Mouse (Mus musculus) CH12.LX (cell line): Measurements from ENCODE around the gene E330009J07Rik. TPM values are rescaled to one million over a fixed set of nuclear protein-coding genes. Genes with fewer than 3 reads are reported as not detected.

Experiments
- DNase-seq: peaks from one replicate; pipeline ENCODE4 v3.0.0-alpha.2; 2013; ENCODE audit errors: extremely low read depth
- H3K27ac ChIP-seq: 2 replicates; pipeline ENCODE4 v1.5.1; 2012; ENCODE audit warnings: low read depth, mild to moderate bottlenecking, control low read depth, moderate library complexity; ENCODE audit not compliant: insufficient read depth
- H3K27me3 ChIP-seq: replicated peaks from 2 replicates; pipeline ENCODE3; 2012; ENCODE audit warnings: inconsistent platforms
- H3K36me3 ChIP-seq, 2 experiments: replicated peaks in 1 of 2; 2 replicates each; pipeline versions ENCODE3 to v1.6.1; 2012; ENCODE audit warnings: inconsistent platforms in 1 of 2, low read length in 1 of 2, mild to moderate bottlenecking in 1 of 2, mixed read lengths in 1 of 2, moderate library complexity in 1 of 2; ENCODE audit not compliant: control insufficient read depth in 1 of 2, insufficient read depth in 1 of 2
- H3K4me1 ChIP-seq, 2 experiments: 2 replicates each; pipeline ENCODE4 v1.6.1; 2012; ENCODE audit warnings: inconsistent platforms in 1 of 2, moderate library complexity in 1 of 2; ENCODE audit not compliant: insufficient read depth in 2 of 2, control insufficient read depth in 1 of 2
- H3K4me2 ChIP-seq: 2 replicates; pipeline ENCODE4 v1.6.1; 2012; ENCODE audit warnings: low read depth, mild to moderate bottlenecking, control low read depth; ENCODE audit not compliant: poor library complexity, insufficient read depth, severe bottlenecking
- H3K4me3 ChIP-seq, 3 experiments: fragments of 150-350 bp in 1 of 3; sonication (generic) in 1 of 3; replicated peaks in 1 of 3; 2 replicates each; pipeline versions ENCODE3 to v1.5.1; 2011 to 2012; ENCODE audit warnings: low read depth in 2 of 3, low read length in 2 of 3, mild to moderate bottlenecking in 2 of 3, moderate library complexity in 2 of 3, control low read depth in 1 of 3, improper control_type of control experiment in 1 of 3, inconsistent platforms in 1 of 3, mixed read lengths in 1 of 3; ENCODE audit not compliant: poor library complexity in 1 of 3
- H3K79me2 ChIP-seq: replicated peaks from 2 replicates; pipeline ENCODE4 v1.6.1; 2012; ENCODE audit warnings: mild to moderate bottlenecking, moderate library complexity; ENCODE audit not compliant: control insufficient read depth, poor library complexity, insufficient read depth, severe bottlenecking; ENCODE audit errors: extremely low read depth
- H3K9ac ChIP-seq: 2 replicates; pipeline ENCODE4 v1.6.1; 2012; ENCODE audit warnings: low read depth, mild to moderate bottlenecking, control low read depth, moderate library complexity; ENCODE audit not compliant: insufficient read depth
- H3K9me3 ChIP-seq: replicated peaks from 2 replicates; pipeline ENCODE3; 2012; ENCODE audit warnings: low read length, inconsistent platforms, mixed read lengths
- BHLHE40 ChIP-seq: IDR thresholded peaks from 2 replicates; pipeline ENCODE4 v1.6.1; 2011; ENCODE audit warnings: mild to moderate bottlenecking, low read depth, low read length, improper control_type of control experiment
- CHD1 ChIP-seq: IDR thresholded peaks from 2 replicates; pipeline ENCODE4 v1.6.1; 2012; ENCODE audit warnings: low read depth, low read length, improper control_type of control experiment, inconsistent platforms
- CHD2 ChIP-seq: IDR thresholded peaks from 2 replicates; pipeline ENCODE4 v1.6.1; 2011; ENCODE audit warnings: low read length, improper control_type of control experiment
- CTCF ChIP-seq, 2 experiments: IDR thresholded peaks in 1 of 2; conservative IDR thresholded peaks in 1 of 2; 2 replicates each; pipeline ENCODE4 v1.5.1; 2011 to 2012; ENCODE audit warnings: low read depth in 2 of 2, low read length in 2 of 2, improper control_type of control experiment in 1 of 2, inconsistent platforms in 1 of 2, mild to moderate bottlenecking in 1 of 2, moderate library complexity in 1 of 2
- ELF1 ChIP-seq: IDR thresholded peaks from 2 replicates; pipeline ENCODE4 v1.6.1; 2014; ENCODE audit warnings: low read depth, mild to moderate bottlenecking, inconsistent platforms, low read length, improper control_type of control experiment
- EP300 ChIP-seq: IDR thresholded peaks from 2 replicates; pipeline ENCODE4 v1.6.1; 2011; ENCODE audit warnings: low read length, improper control_type of control experiment
- ETS1 ChIP-seq: conservative IDR thresholded peaks from 2 replicates; pipeline ENCODE4 v1.6.1; 2012; ENCODE audit warnings: low read depth, mild to moderate bottlenecking, inconsistent platforms, low read length, improper control_type of control experiment, moderate library complexity
- GABPA ChIP-seq: IDR thresholded peaks from 2 replicates; pipeline ENCODE4 v1.6.1; 2012; ENCODE audit warnings: low read depth, low read length, improper control_type of control experiment, inconsistent platforms; ENCODE audit not compliant: insufficient replicate concordance
- HCFC1 ChIP-seq: IDR thresholded peaks from 2 replicates; pipeline ENCODE4 v1.6.1; 2012; ENCODE audit warnings: low read depth, mild to moderate bottlenecking, inconsistent platforms, low read length, improper control_type of control experiment
- IRF4 ChIP-seq: IDR thresholded peaks from 2 replicates; pipeline ENCODE4 v1.6.1; 2014; ENCODE audit warnings: low read depth, mild to moderate bottlenecking, inconsistent platforms, low read length, improper control_type of control experiment
- JUN ChIP-seq: IDR thresholded peaks from 2 replicates; pipeline ENCODE4 v1.6.1; 2011; ENCODE audit warnings: low read depth, mild to moderate bottlenecking, low read length, improper control_type of control experiment, moderate library complexity; ENCODE audit not compliant: insufficient read depth
- JUND ChIP-seq: conservative IDR thresholded peaks from 2 replicates; pipeline ENCODE4 v1.6.1; 2011; ENCODE audit warnings: low read depth, low read length, improper control_type of control experiment
- KAT2A ChIP-seq: IDR thresholded peaks from 2 replicates; pipeline ENCODE4 v1.6.1; 2012; ENCODE audit warnings: low read length, improper control_type of control experiment, inconsistent platforms; ENCODE audit not compliant: insufficient replicate concordance
- MAFK ChIP-seq: IDR thresholded peaks from 2 replicates; pipeline ENCODE4 v1.6.1; 2011; ENCODE audit warnings: low read length, improper control_type of control experiment; ENCODE audit not compliant: insufficient replicate concordance
- MAX ChIP-seq: IDR thresholded peaks from 2 replicates; pipeline ENCODE4 v1.6.1; 2011; ENCODE audit warnings: low read length, improper control_type of control experiment
- MAZ ChIP-seq: IDR thresholded peaks from 2 replicates; pipeline ENCODE4 v1.6.1; 2012; ENCODE audit warnings: low read depth, mild to moderate bottlenecking, inconsistent platforms, low read length, improper control_type of control experiment, moderate library complexity
- MEF2A ChIP-seq: IDR thresholded peaks from 2 replicates; pipeline ENCODE4 v1.6.1; 2014; ENCODE audit warnings: low read depth, mild to moderate bottlenecking, inconsistent platforms, low read length, improper control_type of control experiment, borderline replicate concordance
- MXI1 ChIP-seq: IDR thresholded peaks from 2 replicates; pipeline ENCODE4 v1.6.1; 2011; ENCODE audit warnings: mild to moderate bottlenecking, low read depth, low read length, improper control_type of control experiment
- NELFE ChIP-seq: IDR thresholded peaks from 2 replicates; pipeline ENCODE4 v1.6.1; 2011; ENCODE audit warnings: low read depth, low read length, improper control_type of control experiment
- NRF1 ChIP-seq: IDR thresholded peaks from 2 replicates; pipeline ENCODE4 v1.6.1; 2014; ENCODE audit warnings: low read depth, mild to moderate bottlenecking, inconsistent platforms, low read length, improper control_type of control experiment, moderate library complexity
- POLR2A ChIP-seq: IDR thresholded peaks from 2 replicates; pipeline ENCODE4 v1.6.1; 2011; ENCODE audit warnings: low read depth, mild to moderate bottlenecking, improper control_type of control experiment, low read length
- POLR2AphosphoS2 ChIP-seq: IDR thresholded peaks from 2 replicates; pipeline ENCODE4 v1.6.1; 2011; ENCODE audit warnings: low read depth, low read length, improper control_type of control experiment
- RAD21 ChIP-seq: IDR thresholded peaks from 2 replicates; pipeline ENCODE4 v1.6.1; 2011; ENCODE audit warnings: low read depth, mild to moderate bottlenecking, low read length, improper control_type of control experiment, moderate library complexity
- RCOR1 ChIP-seq: conservative IDR thresholded peaks from 2 replicates; pipeline ENCODE4 v1.6.1; 2012; ENCODE audit warnings: low read depth, mild to moderate bottlenecking, inconsistent platforms, low read length, improper control_type of control experiment
- SIN3A ChIP-seq: IDR thresholded peaks from 2 replicates; pipeline ENCODE4 v1.6.1; 2012; ENCODE audit warnings: low read length, improper control_type of control experiment, inconsistent platforms
- SMC3 ChIP-seq: IDR thresholded peaks from 2 replicates; pipeline ENCODE4 v1.6.1; 2011; ENCODE audit warnings: low read depth, low read length, improper control_type of control experiment
- TBP ChIP-seq: conservative IDR thresholded peaks from 2 replicates; pipeline ENCODE4 v1.6.1; 2011; ENCODE audit warnings: low read depth, low read length, improper control_type of control experiment
- TCF12 ChIP-seq: IDR thresholded peaks from 2 replicates; pipeline ENCODE4 v1.6.1; 2014; ENCODE audit warnings: low read depth, mild to moderate bottlenecking, inconsistent platforms, low read length, improper control_type of control experiment
- USF1 ChIP-seq: IDR thresholded peaks from 2 replicates; pipeline ENCODE4 v1.6.1; 2014; ENCODE audit warnings: low read depth, mild to moderate bottlenecking, inconsistent platforms, low read length, improper control_type of control experiment
- USF2 ChIP-seq: conservative IDR thresholded peaks from 2 replicates; pipeline ENCODE4 v1.6.1; 2011; ENCODE audit warnings: low read depth, low read length, improper control_type of control experiment
- ZC3H11A ChIP-seq: IDR thresholded peaks from 2 replicates; pipeline ENCODE4 v1.6.1; 2012; ENCODE audit warnings: low read depth, mild to moderate bottlenecking, inconsistent platforms, low read length, improper control_type of control experiment
- ZKSCAN1 ChIP-seq: IDR thresholded peaks from 2 replicates; pipeline ENCODE4 v1.6.1; 2012; ENCODE audit warnings: low read depth, inconsistent platforms, low read length, improper control_type of control experiment, borderline replicate concordance
- ZMIZ1 ChIP-seq: IDR thresholded peaks from 2 replicates; pipeline ENCODE4 v1.6.1; 2012; ENCODE audit warnings: low read depth, mild to moderate bottlenecking, inconsistent platforms, low read length, improper control_type of control experiment
- ZNF384 ChIP-seq: IDR thresholded peaks from 2 replicates; pipeline ENCODE4 v1.6.1; 2012; ENCODE audit warnings: low read depth, low read length, improper control_type of control experiment, inconsistent platforms
- dilution Hi-C: fragments of 300-500 bp; cut with MboI; formaldehyde crosslinking; loops from 2 replicates; pipeline ENCODE4 v1.14.3; 2020; ENCODE audit warnings: low sequenced_read_pairs; ENCODE audit not compliant: extremely low pct_unique_long_range_greater_than_20kb, extremely low pct_ligation_motif_present
- in situ Hi-C: fragments of 300-500 bp; cut with MboI; formaldehyde crosslinking; loops from 3 replicates; pipeline ENCODE4 v1.14.3; 2019; ENCODE audit warnings: low sequenced_read_pairs, low pct_ligation_motif_present, low pct_unique_long_range_greater_than_20kb, mixed read lengths
- polyA plus RNA-seq: library from polyadenylated mRNA; unstranded; fragments of >175 nt; gene quantifications from 2 replicates; pipeline ENCODE4 v1.2.1, GENCODE M21; 2012; ENCODE audit warnings: low read depth; ENCODE audit not compliant: insufficient read length
- total RNA-seq, 2 experiments: library from RNA; depleted of rRNA; stranded (reverse); fragments of 300-350 nt in 1 of 2; fragments of >200 nt in 1 of 2; gene quantifications; 2 replicates each; pipeline ENCODE4 v1.2.3; 2012 to 2014

Gene E330009J07Rik
- total and polyA plus RNA-seq, 3 experiments, result 12.3 to 21.6 (median 13.1) TPM

- TF ChIP-seq POLR2AphosphoS2 (no peak), CHD1 (no peak), ETS1 (peak; percentile 88), KAT2A (no peak), RAD21 (no peak), MAFK (no peak), JUN (peak; percentile 13; the same call in 1 of the 2 replicates), CHD2 (0 out of 2 replicates have a peak, but pooled peaks have one; percentile 30), BHLHE40 (peak; percentile 81), GABPA (peak; percentile 41; the same call in 1 of the 2 replicates), CTCF (conservative IDR thresholded peaks at IDR 0.05 in 1 of 2, IDR thresholded peaks at IDR 0.05 in 1 of 2; ENCODE audit: low read depth in 2 of 2, low read length in 2 of 2) (no peak), EP300 (peak; percentile 43; the same call in 1 of the 2 replicates), IRF4 (peak; percentile 76), NRF1 (no peak), ELF1 (no peak), HCFC1 (0 out of 2 replicates have a peak, but pooled peaks have one; percentile 13), NELFE (0 out of 2 replicates have a peak, but pooled peaks have one; percentile 30), MAX (no peak), TCF12 (peak; percentile 56), JUND (peak; percentile 22; the same call in 1 of the 2 replicates), MEF2A (no peak), MXI1 (0 out of 2 replicates have a peak, but pooled peaks have one; percentile 26), ZMIZ1 (no peak), RCOR1 (no peak), ZKSCAN1 (no peak), USF2 (no peak), TBP (no peak), MAZ (0 out of 2 replicates have a peak, but pooled peaks have one; percentile 2), POLR2A (no peak), SMC3 (no peak), ZC3H11A (no peak), USF1 (no peak), SIN3A (peak; percentile 58; the same call in 1 of the 2 replicates), ZNF384 (no peak)
- in situ Hi-C loops, result no loop called here
- Histone ChIP-seq H3K79me2 (no peaks in the 10 kb centered on the region), H3K4me2 (peak overlapping the region; percentile 21), H3K4me3 (peak overlapping the region in 1 of 3 experiments; percentile 11), H3K36me3 (no peaks in the 10 kb centered on the region), H3K9me3 (no peaks in the 10 kb centered on the region), H3K27ac (peak overlapping the region; percentile 44; the same call in 1 of the 2 replicates), H3K9ac (no peak overlapping the region), H3K27me3 (peaks cover 4% of the 10 kb centered on the region), H3K4me1 (peaks cover 28 to 60% of the 10 kb centered on the region in 2 experiments)
- peak; percentile 89 for DNase-seq
- dilution Hi-C loops, result no loop called here
These were observed 3.3 kb downstream of the E330009J07Rik start for GRCm38 (mm10) chr6:40432346-40433275.
